Mouse (Mus musculus) midbrain, embryonic 12.5 days (tissue): ENCODE results near the gene Nemp1. TPM values are rescaled to one million over a fixed set of nuclear protein-coding genes. Genes with fewer than 3 reads are reported as not detected.

Experiments used
- ATAC-seq: fragments of 200-750 bp; cut with Nextera tagmentation; 2 replicates; pipeline ENCODE4 v1.8.0; 2017; ENCODE audit warnings: low read depth, moderate TSS enrichment, moderate library complexity; ENCODE audit not compliant: low FRiP score
- H3K27ac ChIP-seq: fragments of 300-500 bp; sonication (generic); replicated peaks from 2 replicates; pipeline ENCODE4 v1.5.1; 2016; ENCODE audit warnings: mild to moderate bottlenecking
- H3K27me3 ChIP-seq: fragments of 300-500 bp; sonication (generic); 2 replicates; pipeline ENCODE4 v1.6.1; 2016; ENCODE audit warnings: mild to moderate bottlenecking
- H3K36me3 ChIP-seq: fragments of 300-500 bp; sonication (generic); 2 replicates; pipeline ENCODE4 v1.6.1; 2016
- H3K4me1 ChIP-seq: fragments of 300-500 bp; sonication (generic); 2 replicates; pipeline ENCODE4 v1.6.1; 2016
- H3K4me2 ChIP-seq: fragments of 300-500 bp; sonication (generic); replicated peaks from 2 replicates; pipeline ENCODE4 v1.6.1; 2016; ENCODE audit warnings: mild to moderate bottlenecking, moderate library complexity
- H3K4me3 ChIP-seq: fragments of 300-500 bp; sonication (generic); 2 replicates; pipeline ENCODE4 v1.5.1; 2016; ENCODE audit warnings: mild to moderate bottlenecking
- H3K9ac ChIP-seq: fragments of 300-500 bp; sonication (generic); replicated peaks from 2 replicates; pipeline ENCODE4 v1.6.1; 2016; ENCODE audit warnings: mild to moderate bottlenecking, moderate library complexity
- H3K9me3 ChIP-seq: fragments of 300-500 bp; sonication (generic); 2 replicates; pipeline ENCODE4 v1.6.1; 2016; ENCODE audit warnings: mild to moderate bottlenecking
- WGBS: fragments of 180-500 bp; shearing (Covaris S2); methylation state at CpG from one replicate; pipeline ENCODE4 v1.1.7; 2016; 5-methylcytosine and 5-hydroxymethylcytosine counted together
- polyA plus RNA-seq: library from polyadenylated mRNA; unstranded; fragments of >200 nt; fragmentation: Nextera tagmentation; extraction: Ambion mirVana; gene quantifications from 2 replicates; pipeline ENCODE4 v1.2.1, GENCODE M21; 2016

Gene Nemp1
- polyA plus RNA-seq, result 10.0 and 10.3 TPM in 2 replicates

DNA sequence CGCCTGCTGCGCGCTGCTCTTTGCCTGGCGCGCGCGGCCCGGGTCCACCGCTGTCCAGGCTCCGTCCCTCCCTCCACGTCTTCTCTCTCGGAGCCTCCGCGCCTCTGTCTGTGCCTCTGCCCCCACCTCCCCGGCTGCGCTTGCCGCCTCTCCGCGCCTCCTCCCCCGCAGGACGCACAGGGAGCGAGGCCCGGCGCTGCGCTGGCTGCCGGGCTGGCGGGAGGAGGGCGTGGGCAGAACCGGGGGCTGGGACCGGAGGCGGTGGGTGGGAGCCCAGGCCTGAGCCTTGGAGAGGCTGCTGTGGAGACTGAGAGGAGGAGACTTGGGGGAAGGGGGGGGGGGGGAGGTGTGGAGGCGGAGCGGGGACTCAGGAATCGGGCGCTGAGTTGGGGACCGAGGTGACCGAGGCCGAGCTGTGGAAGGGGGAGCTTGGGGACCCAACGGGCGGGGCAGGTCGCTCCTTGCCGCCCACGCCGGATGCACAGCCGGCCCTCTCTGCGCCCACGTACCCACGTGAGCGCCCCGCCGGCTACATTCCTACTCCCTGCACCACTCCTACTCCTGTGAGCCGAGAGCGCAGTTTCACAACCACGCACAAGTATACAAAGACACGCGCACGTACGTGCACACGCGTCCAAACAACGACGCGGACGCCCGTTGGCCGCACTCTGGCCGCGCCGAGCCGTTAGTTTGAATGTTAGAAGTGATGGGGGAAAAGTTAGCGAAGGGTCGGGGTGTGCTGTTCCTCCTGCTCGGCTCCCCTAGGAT, at the start of gene Nemp1:
TSS of gene Nemp1 (plus strand) at position 401 of the 768 bp plus-strand sequence.
- H3K9ac ChIP-seq, result peak within 1 kb of the TSS; percentile 65
- ATAC-seq, result peak; percentile 52
- 0 out of 2 replicates have a peak within 1 kb of the TSS, but pooled peaks have one; percentile 42 for H3K27ac ChIP-seq
- H3K27me3 ChIP-seq, result peaks cover 86% of the 10 kb centered on the region
- H3K9me3 ChIP-seq, result no peaks in the 10 kb centered on the region
- H3K4me3 ChIP-seq, result peak within 1 kb of the TSS; percentile 52
- under 1% methylated on average over 63 of the region's 73 CpGs for WGBS
- peaks cover 57% of the 10 kb centered on the region for H3K4me1 ChIP-seq
- H3K36me3 ChIP-seq, result no peaks in the 10 kb centered on the region
- peak within 1 kb of the TSS; percentile 77 for H3K4me2 ChIP-seq

DNA sequence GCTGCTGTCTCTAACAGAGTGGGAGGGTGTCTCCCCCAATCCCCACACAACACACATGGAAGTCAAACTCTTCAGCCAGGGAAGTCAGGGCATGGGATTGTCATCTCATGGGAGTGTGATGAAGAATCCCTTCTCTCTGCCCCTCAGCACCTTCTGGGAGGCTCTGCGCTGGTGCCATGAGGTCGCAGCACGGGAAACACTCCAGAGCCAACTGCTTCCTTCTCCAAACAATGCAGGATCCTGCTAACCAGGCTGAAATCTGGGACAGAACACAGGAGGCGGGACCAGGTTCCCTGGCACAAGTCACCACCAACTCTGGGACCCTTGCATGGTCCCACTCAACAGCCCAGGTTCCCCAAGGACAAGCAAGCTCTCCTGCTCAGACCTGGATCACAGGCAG, 49.4 kb upstream of the Nemp1 start:
- Histone ChIP-seq H3K27me3 (no peaks in the 10 kb centered on the region), H3K4me1 (peaks cover 67% of the 10 kb centered on the region), H3K4me3 (no peak overlapping the region), H3K36me3 (peaks cover 6% of the 10 kb centered on the region), H3K27ac (no peak overlapping the region), H3K4me2 (peak overlapping the region; percentile 91), H3K9ac (peak overlapping the region; percentile 15; the same call in 1 of the 2 replicates), H3K9me3 (no peaks in the 10 kb centered on the region)
- 68% methylated on average over 4 of the region's 4 CpGs for WGBS
- ATAC-seq, result no peak

DNA sequence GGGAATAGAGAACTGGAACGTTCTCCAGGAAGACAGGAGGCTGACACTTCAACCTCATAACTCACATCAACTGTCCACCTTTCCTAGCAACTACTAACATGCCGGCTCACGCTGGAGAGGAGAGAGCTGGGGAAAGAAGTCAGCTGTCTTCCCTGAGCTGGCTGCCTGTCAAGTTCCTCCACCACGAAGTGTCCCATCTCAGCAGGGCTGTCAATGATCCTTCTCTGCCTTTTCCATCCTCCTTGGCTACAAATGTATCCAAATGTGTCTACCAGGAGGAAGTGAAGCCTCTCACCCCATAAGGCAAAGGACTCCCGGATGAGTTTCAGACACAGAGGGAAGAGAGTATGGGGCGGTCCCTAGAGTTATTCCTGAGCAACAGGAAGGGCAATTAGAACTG, 48.5 kb upstream of the Nemp1 start:
- Histone ChIP-seq H3K9ac (0 out of 2 replicates have a peak overlapping the region, but pooled peaks have one; percentile 7), H3K27ac (no peak overlapping the region), H3K4me2 (peak overlapping the region; percentile 91), H3K4me3 (peak overlapping the region; percentile 81), H3K9me3 (no peaks in the 10 kb centered on the region), H3K4me1 (peaks cover 71% of the 10 kb centered on the region), H3K27me3 (no peaks in the 10 kb centered on the region), H3K36me3 (no peaks in the 10 kb centered on the region)
- 65% methylated on average over 6 of the region's 6 CpGs for WGBS
- no peak for ATAC-seq

DNA sequence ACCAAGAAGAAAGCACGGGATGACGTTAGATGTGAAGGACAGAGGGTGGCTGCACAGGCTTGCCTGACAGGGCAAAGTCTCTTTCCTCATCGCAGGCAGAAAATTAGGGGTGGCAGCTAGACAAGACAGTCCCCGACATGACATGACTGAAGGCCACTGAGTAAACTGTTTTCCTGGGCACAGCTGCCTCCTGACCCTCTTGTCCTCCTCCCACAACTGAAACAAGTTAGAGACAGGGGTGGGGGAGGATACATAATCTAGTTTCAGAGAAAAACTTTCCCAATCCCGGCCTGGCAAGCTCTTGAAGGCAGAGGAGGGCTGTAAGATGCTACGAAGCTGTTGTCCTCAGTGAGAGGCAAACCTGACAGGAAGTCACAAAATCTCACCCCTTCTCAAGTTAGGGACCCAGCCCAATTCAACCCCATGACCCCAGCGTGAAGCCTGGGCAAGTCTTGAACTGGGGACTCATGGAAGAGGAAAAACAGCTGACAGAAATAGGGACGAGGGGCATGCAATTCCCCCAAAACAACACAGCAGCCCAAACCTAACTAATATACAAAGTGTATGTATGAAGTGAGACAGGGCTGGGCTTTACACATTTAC, 47.5 kb upstream of the Nemp1 start:
- peaks cover 66% of the 10 kb centered on the region for H3K4me1 ChIP-seq
- peak overlapping the region; percentile 91 for H3K4me2 ChIP-seq
- peak overlapping the region; percentile 81 for H3K4me3 ChIP-seq
- no peaks in the 10 kb centered on the region for H3K9me3 ChIP-seq
- peak overlapping the region; percentile 94 for H3K27ac ChIP-seq
- no peak for ATAC-seq
- peak overlapping the region; percentile 91 for H3K9ac ChIP-seq
- no peaks in the 10 kb centered on the region for H3K36me3 ChIP-seq
- WGBS, result 21% methylated on average over 8 of the region's 8 CpGs
- no peaks in the 10 kb centered on the region for H3K27me3 ChIP-seq

DNA sequence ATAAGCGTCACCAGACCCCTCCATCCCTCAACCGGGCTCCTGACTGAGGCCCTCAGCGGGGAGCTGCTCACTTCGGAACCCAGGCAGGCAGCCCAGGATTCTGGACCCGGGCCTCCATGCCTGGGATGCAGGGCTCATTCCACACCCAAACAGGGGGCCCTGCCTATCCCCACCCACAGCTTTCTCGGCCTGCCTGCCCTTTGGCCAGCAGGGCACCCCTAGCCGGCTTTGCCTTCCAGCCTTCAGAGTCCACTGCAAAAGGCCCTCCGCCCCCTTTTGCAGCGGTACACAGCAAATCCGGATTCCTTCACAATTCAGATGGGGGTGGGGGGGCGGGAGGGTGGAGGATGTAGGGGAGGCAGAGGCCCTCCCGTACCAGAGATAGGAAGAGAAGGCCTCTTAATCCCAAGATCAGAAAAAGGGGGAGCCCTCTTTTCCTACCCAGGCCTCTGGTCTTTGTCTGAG, 46.7 kb upstream of the Nemp1 start:
- peak; percentile 11 for ATAC-seq
- Histone ChIP-seq H3K9ac (peak overlapping the region; percentile 91), H3K27ac (peak overlapping the region; percentile 94), H3K4me2 (peak overlapping the region; percentile 91), H3K4me1 (peaks cover 58% of the 10 kb centered on the region), H3K27me3 (no peaks in the 10 kb centered on the region), H3K4me3 (peak overlapping the region; percentile 81), H3K36me3 (no peaks in the 10 kb centered on the region), H3K9me3 (no peaks in the 10 kb centered on the region)
- 2% methylated on average over 12 of the region's 12 CpGs for WGBS

DNA sequence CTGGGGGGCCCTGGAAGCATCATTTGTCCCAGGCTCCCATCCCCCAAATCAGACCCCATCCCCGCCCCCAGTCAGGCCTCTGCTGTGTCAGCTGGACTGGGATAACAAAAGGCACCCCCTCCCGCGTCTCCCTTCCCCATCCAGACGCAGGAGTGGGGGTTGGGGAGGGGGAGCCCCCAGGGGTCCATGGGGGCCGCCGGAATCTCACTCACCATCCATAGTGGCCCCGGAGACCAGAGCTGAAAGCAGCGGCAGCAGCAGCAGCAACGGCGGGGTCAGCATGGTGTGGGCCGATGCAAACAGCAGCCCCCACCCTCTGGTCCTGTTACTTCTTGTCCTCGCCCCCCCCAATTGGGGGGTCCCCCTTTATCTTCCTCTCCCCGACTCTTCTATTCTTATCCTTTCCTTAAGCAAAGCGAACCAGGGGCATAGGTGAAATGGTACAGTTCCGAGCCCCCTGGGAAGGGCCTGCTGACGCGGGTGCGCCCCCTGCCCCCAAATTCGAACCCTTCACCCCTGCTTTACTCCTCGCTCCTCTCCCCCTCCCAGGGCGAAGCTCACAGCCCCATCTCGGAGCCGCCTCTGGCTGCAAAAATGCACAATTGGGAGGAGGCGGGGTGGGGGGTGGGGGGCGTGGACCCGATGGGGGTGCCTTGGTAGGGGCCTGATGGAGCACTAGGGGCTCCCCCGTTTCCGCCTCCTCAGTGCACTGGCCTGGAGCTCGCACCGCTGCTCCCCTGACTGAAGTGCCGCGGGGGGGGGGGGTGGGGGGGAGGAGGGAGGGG, 46.1 kb upstream of the Nemp1 start, which contains the start of gene Lrp1:
TSS of gene Lrp1 (minus strand) at position 743 of the 785 bp plus-strand sequence.
- no peaks in the 10 kb centered on the region for H3K36me3 ChIP-seq

DNA sequence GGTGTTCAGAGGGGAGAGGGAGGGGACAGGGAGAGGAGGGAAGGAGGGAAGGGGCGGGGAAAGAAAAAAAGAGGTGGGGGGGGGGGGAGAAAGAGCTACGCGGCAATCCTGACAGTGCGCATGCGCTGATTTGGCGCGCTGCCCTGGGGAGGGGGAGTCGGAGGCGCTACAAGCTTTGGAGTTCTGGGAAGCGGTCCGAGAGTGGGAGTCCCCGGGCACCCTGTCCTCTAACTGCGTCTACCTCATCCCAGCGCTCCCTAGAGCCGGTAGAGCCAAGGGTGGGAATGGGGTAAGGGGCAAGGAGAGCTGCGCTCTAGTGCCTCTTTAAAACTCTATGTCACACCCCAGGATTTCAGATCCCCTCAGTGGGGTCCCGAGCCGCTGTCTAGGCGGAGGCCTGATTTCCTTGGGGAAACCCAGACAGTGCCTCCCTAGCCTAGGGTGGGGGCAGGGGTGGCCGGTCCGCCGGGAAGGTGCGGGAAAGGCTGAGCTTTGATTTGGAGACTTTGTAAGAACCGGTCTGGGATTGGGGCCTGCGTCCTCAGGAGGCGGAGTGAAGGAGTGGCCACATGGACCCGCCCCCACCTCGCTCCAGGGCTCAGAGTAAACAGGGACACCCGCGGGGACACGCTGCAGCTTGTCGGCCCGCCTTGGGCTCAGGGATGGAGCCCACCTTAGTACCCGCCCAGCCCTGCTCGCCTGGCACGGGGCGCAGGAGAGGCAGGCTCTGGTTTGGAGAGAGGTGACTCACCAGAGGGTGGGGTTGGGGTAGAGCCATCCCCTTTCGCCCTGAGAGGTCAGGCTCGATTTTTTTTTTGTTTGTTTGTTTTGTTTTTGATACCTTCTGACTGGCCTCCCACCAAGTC, 45.3 kb upstream of the Nemp1 start:
- ATAC-seq, result peak; percentile 88
- Histone ChIP-seq H3K4me2 (peak overlapping the region; percentile 91), H3K9ac (peak overlapping the region; percentile 91), H3K4me1 (peaks cover 44% of the 10 kb centered on the region), H3K27ac (peak overlapping the region; percentile 94), H3K36me3 (no peaks in the 10 kb centered on the region), H3K9me3 (peaks cover 4% of the 10 kb centered on the region; the same call in 1 of the 2 replicates), H3K27me3 (no peaks in the 10 kb centered on the region), H3K4me3 (peak overlapping the region; percentile 81)
- WGBS, result under 1% methylated on average over 36 of the region's 39 CpGs

More for the DNA sequence above, 46.1 kb upstream of the Nemp1 start, which contains the start of gene Lrp1:
- peak; percentile 79 for ATAC-seq
- WGBS, result 1% methylated on average over 26 of the region's 32 CpGs
- Histone ChIP-seq H3K9me3 (no peaks in the 10 kb centered on the region), H3K4me2 (peak within 1 kb of the TSS; percentile 91), H3K27ac (peak within 1 kb of the TSS; percentile 94), H3K4me1 (peaks cover 52% of the 10 kb centered on the region), H3K27me3 (no peaks in the 10 kb centered on the region), H3K9ac (peak within 1 kb of the TSS; percentile 91), H3K4me3 (peak within 1 kb of the TSS; percentile 81)

DNA sequence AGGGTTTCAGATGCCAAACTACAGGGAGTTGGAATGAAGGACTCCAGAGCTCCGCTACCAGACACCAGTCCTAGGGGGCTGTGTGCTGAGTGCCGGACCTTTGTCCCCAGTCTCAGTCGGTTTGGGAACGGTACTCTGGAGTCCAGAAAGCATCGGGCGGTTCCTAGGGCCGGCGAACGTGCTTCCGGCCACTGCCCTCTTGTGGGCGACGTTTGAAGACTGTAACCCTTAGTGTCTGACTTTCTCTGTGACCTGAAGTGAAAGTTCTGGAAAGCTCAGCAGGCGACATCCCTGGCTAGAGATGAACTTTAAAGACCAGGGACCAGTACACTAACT, 44.7 kb upstream of the Nemp1 start:
- Histone ChIP-seq H3K4me1 (peaks cover 40% of the 10 kb centered on the region), H3K4me2 (peak overlapping the region; percentile 91), H3K4me3 (peak overlapping the region; percentile 81), H3K36me3 (no peaks in the 10 kb centered on the region), H3K27ac (peak overlapping the region; percentile 94), H3K9ac (peak overlapping the region; percentile 91), H3K27me3 (no peaks in the 10 kb centered on the region), H3K9me3 (peaks cover 7% of the 10 kb centered on the region; the same call in 1 of the 2 replicates)
- WGBS, result 1% methylated on average over 13 of the region's 13 CpGs
- peak; percentile 17 for ATAC-seq

DNA sequence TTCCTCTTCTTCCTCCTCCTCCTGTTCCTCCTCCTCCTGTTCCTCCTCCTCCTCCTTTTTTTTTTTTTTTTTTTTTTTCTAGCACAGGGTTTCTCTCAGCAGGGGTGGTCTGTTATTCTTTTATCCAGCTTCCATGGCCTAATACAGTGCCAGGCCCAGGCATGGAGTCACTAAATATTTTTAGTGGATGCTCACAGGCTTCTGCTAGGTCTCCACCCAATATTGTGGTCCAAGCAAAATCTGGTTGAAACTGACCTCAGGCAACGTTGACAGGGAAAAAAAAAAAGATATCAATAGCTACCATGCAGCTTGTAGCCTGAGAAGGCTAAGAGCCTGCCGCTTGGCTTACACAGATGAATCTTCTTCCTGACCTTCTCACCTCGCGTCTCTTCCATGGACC, 44.0 kb upstream of the Nemp1 start:
- no peak overlapping the region for H3K9ac ChIP-seq

DNA sequence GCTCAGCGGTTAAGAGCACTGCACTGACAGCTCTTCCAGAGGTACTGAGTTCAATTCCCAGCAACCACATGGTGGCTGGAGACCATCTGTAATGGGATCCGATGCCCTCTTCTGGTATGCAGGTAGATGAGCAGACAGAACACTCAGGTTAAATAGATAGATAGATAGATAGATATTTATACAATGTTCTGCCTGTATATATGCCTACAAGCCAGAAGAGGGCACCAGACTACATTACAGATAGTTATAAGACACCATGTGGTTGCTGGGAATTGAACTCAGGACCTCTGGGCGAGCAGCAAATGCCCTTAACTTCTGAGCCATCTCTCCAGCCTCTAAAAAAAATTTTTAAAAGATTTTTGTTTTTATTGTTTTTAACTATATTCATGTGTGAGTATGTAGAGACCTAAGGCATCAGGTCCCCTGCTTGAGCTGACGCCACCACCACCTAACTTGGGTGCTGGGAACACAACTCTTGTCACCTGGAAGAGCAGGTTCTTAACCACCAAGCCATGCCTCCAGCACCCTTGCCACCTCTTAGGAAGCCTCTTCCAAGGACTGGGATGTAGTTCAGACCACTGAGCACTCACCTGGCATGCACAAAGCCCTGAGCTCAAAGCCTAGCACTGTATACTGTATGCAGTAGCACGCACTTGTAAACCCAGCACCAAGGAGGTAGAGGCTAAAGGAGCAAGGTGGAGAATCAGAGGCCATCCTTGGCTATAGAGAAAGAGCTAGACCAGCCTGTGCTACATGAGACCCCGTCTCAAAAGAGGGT, 43.1 kb upstream of the Nemp1 start:
- H3K9ac ChIP-seq, result no peak overlapping the region
- H3K4me1 ChIP-seq, result peaks cover 25% of the 10 kb centered on the region
- no peak overlapping the region for H3K27ac ChIP-seq
- peaks cover 7% of the 10 kb centered on the region; the same call in 1 of the 2 replicates for H3K9me3 ChIP-seq
- no peak overlapping the region for H3K4me3 ChIP-seq
- no peaks in the 10 kb centered on the region for H3K36me3 ChIP-seq
- no peak overlapping the region for H3K4me2 ChIP-seq
- ATAC-seq, result no peak
- WGBS, result 90% methylated on average over 6 of the region's 6 CpGs
- H3K27me3 ChIP-seq, result no peaks in the 10 kb centered on the region

More for the DNA sequence above, 44.0 kb upstream of the Nemp1 start:
- H3K4me3 ChIP-seq, result no peak overlapping the region
- no peak overlapping the region for H3K27ac ChIP-seq
- WGBS, result 65% methylated on average over 4 of the region's 4 CpGs
- H3K4me2 ChIP-seq, result 0 out of 2 replicates have a peak overlapping the region, but pooled peaks have one; percentile 91
- peaks cover 7% of the 10 kb centered on the region; the same call in 1 of the 2 replicates for H3K9me3 ChIP-seq
- no peaks in the 10 kb centered on the region for H3K36me3 ChIP-seq
- ATAC-seq, result no peak
- no peaks in the 10 kb centered on the region for H3K27me3 ChIP-seq
- H3K4me1 ChIP-seq, result peaks cover 33% of the 10 kb centered on the region
